In the genomic region with DNA sequence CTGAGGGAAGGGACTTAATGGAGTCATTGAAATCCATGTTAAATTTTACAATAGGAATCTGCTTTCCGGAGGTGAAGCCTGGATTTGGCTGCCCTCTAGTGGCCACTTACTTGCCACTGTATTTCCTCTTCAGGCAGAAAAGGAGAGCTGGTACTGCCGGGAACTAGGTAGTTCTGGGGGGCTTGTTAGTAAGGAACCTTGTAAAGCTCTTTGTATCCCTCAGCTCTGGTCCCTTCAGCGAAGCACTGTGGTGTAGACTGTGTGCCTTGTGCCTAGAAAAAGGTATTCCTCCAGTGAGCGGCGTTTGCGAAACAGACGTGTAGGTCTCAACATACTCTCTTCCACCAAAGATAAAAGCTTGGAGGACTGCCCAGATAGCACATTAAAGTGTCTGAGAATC, we compare ENCODE assay signal across 8 mouse cellular contexts. TPM values are rescaled to one million over a fixed set of nuclear protein-coding genes. Genes with fewer than 3 reads are reported as not detected.
DNase-seq lines count a peak whose midpoint lies in the region; ATAC-seq and TF ChIP-seq lines count a peak whose summit lies in the region.
"Had no signal": no experiment of that assay in that cellular context is flagged by ENCODE, and none has a peak within 500 bp of the region (broad histone marks: within the 10 kb centered on the region; RNA-seq: fewer than 3 reads in every experiment).

No protein-coding gene starts in this region.

- WGBS in heart, embryonic 14.5 days, result 26% methylated on average over 7 of the region's 7 CpGs

- H3K36me3 ChIP-seq in E14TG2a.4 (ENCODE audit: insufficient read depth, low read length), result no peaks in the 10 kb centered on the region
- H3K36me3 ChIP-seq in heart, embryonic 14.5 days (ENCODE audit: control insufficient read depth, insufficient read depth, low read length), result no peaks in the 10 kb centered on the region
- H3K36me3 ChIP-seq: limb, embryonic 12.5 days had no signal

- ATAC-seq in heart, embryonic 14.5 days (ENCODE audit: insufficient number of reproducible peaks, insufficient read depth, low FRiP score, low read depth), result no peak

- peak overlapping the region; percentile 46 for H3K4me2 ChIP-seq in heart, embryonic 14.5 days (ENCODE audit: low read length)
- H3K4me2 ChIP-seq: limb, embryonic 12.5 days had no signal

- no peak overlapping the region for H3K9ac ChIP-seq in heart, embryonic 14.5 days (ENCODE audit: low read length)
- H3K9ac ChIP-seq: limb, embryonic 12.5 days had no signal

- no peak overlapping the region for H3K27ac ChIP-seq in heart, embryonic 14.5 days (replicated peaks in 1 of 2; ENCODE audit: control insufficient read depth in 1 of 2, insufficient read depth in 1 of 2, low read depth in 2 of 2, low read length in 2 of 2)
- H3K27ac ChIP-seq: limb, embryonic 12.5 days had no signal

- TF ChIP-seq CTCF in E14TG2a.4 (conservative IDR thresholded peaks at IDR 0.05; ENCODE audit: low read length), result peak; percentile 79

- H3K4me3 ChIP-seq in E14TG2a.4 (replicated peaks; ENCODE audit: low read length), result no peak overlapping the region
- H3K4me3 ChIP-seq in heart, embryonic 14.5 days (ENCODE audit: control insufficient read depth in 1 of 2, insufficient read depth in 1 of 2, low read depth in 1 of 2, low read length in 2 of 2), result no peak overlapping the region
- H3K4me3 ChIP-seq: limb, embryonic 12.5 days had no signal

- H3K4me1 ChIP-seq in E14TG2a.4 (replicated peaks; ENCODE audit: low read depth, low read length), result peaks cover 12% of the 10 kb centered on the region
- peaks cover 0 to under 1% of the 10 kb centered on the region in 2 experiments; a peak in 1 of 4 replicates for H3K4me1 ChIP-seq in heart, embryonic 14.5 days (ENCODE audit: control insufficient read depth in 2 of 2, insufficient read depth in 2 of 2, low read length in 2 of 2)

- H3K9me3 ChIP-seq in E14TG2a.4 (ENCODE audit: low read length), result no peaks in the 10 kb centered on the region
- H3K9me3 ChIP-seq in heart, embryonic 14.5 days (ENCODE audit: control insufficient read depth, low read length), result no peaks in the 10 kb centered on the region
- H3K9me3 ChIP-seq: limb, embryonic 12.5 days had no signal

- DNase-seq in adipocyte (ENCODE audit: low spot score), result peak; percentile 86
- peak; percentile 59 for DNase-seq in embryo, embryonic 11.5 days (ENCODE audit: low read depth, low spot score)
- peak; percentile 76 for DNase-seq in kidney, postnatal 14 days
- peak; percentile 78 for DNase-seq in lung, postnatal 10 days
- peak; percentile 61 for DNase-seq in right cerebral cortex, adult 18-20 months

- H3K27me3 ChIP-seq in E14TG2a.4 (ENCODE audit: insufficient read depth, low read length), result peaks cover 22% of the 10 kb centered on the region
- peaks cover 6% of the 10 kb centered on the region; the same call in 1 of the 2 replicates for H3K27me3 ChIP-seq in heart, embryonic 14.5 days (ENCODE audit: control insufficient read depth, insufficient read depth, low read length)

RNA-seq across cellular contexts. Expression of gene Hrasls5, which starts 5.4 kb away (rescaled TPM):
- polyA plus RNA-seq in heart, embryonic 14.5 days (2014; fragmentation: Nextera tagmentation; extraction: Ambion mirVana), result not detected in 2 replicates
- polyA plus RNA-seq: limb, embryonic 12.5 days had no signal

RNA-seq across cellular contexts. Expression of gene Lgals12, which starts 10.7 kb away (rescaled TPM):
- polyA plus RNA-seq in heart, embryonic 14.5 days (2014; fragmentation: Nextera tagmentation; extraction: Ambion mirVana), result 0.23 and 0.34 TPM in 2 replicates
